Mouse (Mus musculus): ENCODE measurements around the gene Ceacam12. TPM values are rescaled to one million over a fixed set of nuclear protein-coding genes. Genes with fewer than 3 reads are reported as not detected.
"Not testable (repeated sequence)": the region's sequence is repeated elsewhere in the genome, so short reads cannot be mapped to it uniquely, and the experiment has no call there.

The Ceacam12 gene
- polyA plus RNA-seq (2015; fragmentation: Nextera tagmentation; extraction: Ambion mirVana), result not detected in 2 replicates

DNA sequence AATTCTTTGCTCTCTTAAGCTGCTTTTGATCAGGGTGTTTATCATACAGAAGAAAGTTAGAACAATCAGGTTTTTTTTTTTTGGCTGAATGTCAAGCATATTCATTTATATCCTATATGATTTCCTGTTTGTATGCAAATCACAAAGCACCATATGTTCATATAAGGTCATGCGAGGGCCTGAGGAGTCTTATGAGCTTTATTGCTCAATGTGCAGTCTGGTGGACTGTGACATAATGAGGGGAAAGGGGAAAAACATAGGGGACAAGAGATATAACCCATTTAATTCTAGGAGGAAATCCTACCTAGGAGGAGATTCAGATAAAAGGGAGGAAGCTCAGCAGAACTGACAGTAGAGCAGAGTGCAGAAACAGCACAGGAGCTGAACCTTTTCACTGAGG lies at the start of gene Ceacam12:
Gene Ceacam12 (plus strand): TSS at position 301 of the 400 bp plus-strand sequence.
- Histone ChIP-seq H3K9ac (ENCODE audit: low read depth, low read length) (no peak within 1 kb of the TSS), H3K27ac (ENCODE audit: low read length) (no peak within 1 kb of the TSS), H3K27me3 (ENCODE audit: control insufficient read depth, insufficient read depth, low read depth, low read length) (no peaks in the 10 kb centered on the region), H3K9me3 (replicated peaks; ENCODE audit: control insufficient read depth, low read length, poor library complexity, severe bottlenecking) (peaks cover 41% of the 10 kb centered on the region), H3K4me2 (ENCODE audit: low read length) (no peak within 1 kb of the TSS), H3K4me1 (ENCODE audit: control insufficient read depth, insufficient read depth, low read length) (no peaks in the 10 kb centered on the region), H3K36me3 (ENCODE audit: control insufficient read depth, insufficient read depth, low read length) (no peaks in the 10 kb centered on the region), H3K4me3 (ENCODE audit: low read depth, low read length) (no peak within 1 kb of the TSS)
- WGBS, result 71% methylated on average over 1 of the region's 1 CpGs
- no peak for ATAC-seq

DNA sequence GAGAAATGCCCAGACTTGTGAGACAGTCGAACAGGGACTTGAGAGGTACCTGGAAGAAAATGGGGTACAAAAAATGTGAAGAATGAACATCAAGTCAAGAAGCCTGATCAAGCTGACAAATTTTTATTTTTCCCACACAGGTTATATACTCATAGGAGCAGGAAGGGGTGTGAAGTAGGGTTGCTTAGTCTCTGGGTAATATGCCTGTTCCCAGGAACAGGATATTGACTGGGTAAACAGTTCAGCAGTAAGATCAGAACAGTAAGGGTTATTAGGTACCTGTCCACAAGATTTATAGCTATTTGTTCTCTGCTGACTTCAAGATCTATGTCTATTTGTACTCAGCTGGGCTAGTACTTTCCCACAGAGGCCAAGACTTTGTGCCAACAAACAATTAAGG lies 8.1 kb downstream of the Ceacam12 start:
- H3K4me2 ChIP-seq (ENCODE audit: low read length); H3K4me3 ChIP-seq (ENCODE audit: low read depth, low read length); H3K4me1 ChIP-seq (ENCODE audit: control insufficient read depth, insufficient read depth, low read length); H3K27me3 ChIP-seq (ENCODE audit: control insufficient read depth, insufficient read depth, low read depth, low read length); H3K27ac ChIP-seq (ENCODE audit: low read length); H3K36me3 ChIP-seq (ENCODE audit: control insufficient read depth, insufficient read depth, low read length); H3K9ac ChIP-seq (ENCODE audit: low read depth, low read length); ATAC-seq: not testable (repeated sequence)
- 70% methylated on average over 1 of the region's 1 CpGs for WGBS
- peaks cover 49% of the 10 kb centered on the region for H3K9me3 ChIP-seq (replicated peaks; ENCODE audit: control insufficient read depth, low read length, poor library complexity, severe bottlenecking)

DNA sequence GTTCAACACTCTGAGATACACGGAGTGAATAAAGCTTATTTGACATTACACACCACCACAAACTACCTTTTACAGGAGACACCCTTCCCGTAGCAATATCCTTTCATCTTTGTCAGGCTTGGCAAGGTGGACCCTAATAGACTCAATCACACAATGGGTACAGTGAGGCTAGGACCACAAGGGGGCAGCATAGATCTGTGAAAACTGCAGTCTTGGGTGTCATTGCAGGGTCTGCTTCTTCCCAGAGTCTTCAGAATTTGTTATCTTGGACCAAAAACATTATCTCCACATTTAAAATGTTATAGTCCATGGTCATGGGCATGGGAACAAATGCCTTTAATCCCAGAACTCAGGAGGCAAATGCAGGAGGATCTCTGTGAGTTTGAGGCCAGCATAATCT lies 35.1 kb downstream of the Ceacam12 start:
- ATAC-seq, result no peak
- Histone ChIP-seq H3K9me3 (replicated peaks; ENCODE audit: control insufficient read depth, low read length, poor library complexity, severe bottlenecking) (peaks cover 27% of the 10 kb centered on the region), H3K4me1 (ENCODE audit: control insufficient read depth, insufficient read depth, low read length) (no peaks in the 10 kb centered on the region), H3K4me3 (ENCODE audit: low read depth, low read length) (no peak overlapping the region), H3K9ac (ENCODE audit: low read depth, low read length) (no peak overlapping the region), H3K27ac (ENCODE audit: low read length) (no peak overlapping the region), H3K4me2 (ENCODE audit: low read length) (no peak overlapping the region), H3K27me3 (ENCODE audit: control insufficient read depth, insufficient read depth, low read depth, low read length) (no peaks in the 10 kb centered on the region), H3K36me3 (ENCODE audit: control insufficient read depth, insufficient read depth, low read length) (no peaks in the 10 kb centered on the region)
- WGBS, result 47% methylated on average over 2 of the region's 2 CpGs

Small RNAs within 50 kb of the gene (microRNA-seq; reads per million reads assigned to microRNA genes)
- gene Gm22414, result not detected

Other genes starting within 250 kb of the Ceacam12 start
- gene Gm5155, start 194.2 kb upstream of the Ceacam12 start, polyA plus RNA-seq (2015; fragmentation: Nextera tagmentation; extraction: Ambion mirVana), result not detected in 2 replicates
- not detected in 2 replicates for gene Ceacam11, start 93.8 kb upstream of the Ceacam12 start, polyA plus RNA-seq (2015; fragmentation: Nextera tagmentation; extraction: Ambion mirVana)
- not detected in 2 replicates for gene Ceacam13, start 56.0 kb upstream of the Ceacam12 start, polyA plus RNA-seq (2015; fragmentation: Nextera tagmentation; extraction: Ambion mirVana)
- not detected in 2 replicates for gene Igfl3, start 110.6 kb downstream of the Ceacam12 start, polyA plus RNA-seq (2015; fragmentation: Nextera tagmentation; extraction: Ambion mirVana)
- gene Mill1, start 179.4 kb downstream of the Ceacam12 start, polyA plus RNA-seq (2015; fragmentation: Nextera tagmentation; extraction: Ambion mirVana), result not detected in 2 replicates